Mouse (Mus musculus) midbrain, embryonic 13.5 days (tissue): ENCODE results near the gene Prkcz. TPM values are rescaled to one million over a fixed set of nuclear protein-coding genes. Genes with fewer than 3 reads are reported as not detected.
A peak's percentile ranks its signal among the peaks of the same experiment; 100 is the strongest.

Experiments used
- ATAC-seq: fragments of 200-750 bp; cut with Nextera tagmentation; 2 replicates; pipeline ENCODE4 v1.8.0; 2017; ENCODE audit warnings: mild to moderate bottlenecking, moderate TSS enrichment, moderate library complexity
- H3K27ac ChIP-seq: fragments of 300-500 bp; sonication (generic); 2 replicates; pipeline ENCODE4 v1.5.1; 2015; ENCODE audit warnings: inconsistent platforms, mild to moderate bottlenecking, moderate library complexity
- H3K27me3 ChIP-seq: fragments of 300-500 bp; sonication (generic); 2 replicates; pipeline ENCODE4 v1.6.1; 2015; ENCODE audit warnings: mild to moderate bottlenecking, inconsistent platforms
- H3K36me3 ChIP-seq: fragments of 300-500 bp; sonication (generic); 2 replicates; pipeline ENCODE4 v1.6.1; 2015; ENCODE audit warnings: mild to moderate bottlenecking, inconsistent platforms
- H3K4me1 ChIP-seq: fragments of 300-500 bp; sonication (generic); replicated peaks from 2 replicates; pipeline ENCODE4 v1.6.1; 2015; ENCODE audit warnings: inconsistent platforms
- H3K4me2 ChIP-seq: fragments of 300-500 bp; sonication (generic); replicated peaks from 2 replicates; pipeline ENCODE4 v1.6.1; 2015; ENCODE audit warnings: moderate library complexity, mild to moderate bottlenecking, inconsistent platforms
- H3K4me3 ChIP-seq: fragments of 300-500 bp; sonication (generic); replicated peaks from 2 replicates; pipeline ENCODE4 v1.5.1; 2015; ENCODE audit warnings: mild to moderate bottlenecking, inconsistent platforms
- H3K9ac ChIP-seq: fragments of 300-500 bp; sonication (generic); replicated peaks from 2 replicates; pipeline ENCODE4 v1.6.1; 2015; ENCODE audit warnings: mild to moderate bottlenecking, inconsistent platforms
- H3K9me3 ChIP-seq: fragments of 300-500 bp; sonication (generic); 2 replicates; pipeline ENCODE4 v1.6.1; 2016; ENCODE audit warnings: mild to moderate bottlenecking, inconsistent platforms
- WGBS: fragments of 180-500 bp; shearing (Covaris S2); methylation state at CpG from one replicate; pipeline ENCODE4 v1.1.7; 2015; 5-methylcytosine and 5-hydroxymethylcytosine counted together
- polyA plus RNA-seq: library from polyadenylated mRNA; unstranded; fragments of >200 nt; fragmentation: Nextera tagmentation; extraction: Ambion mirVana; gene quantifications from 2 replicates; pipeline ENCODE4 v1.2.1, GENCODE M21; 2015

Gene Prkcz
- polyA plus RNA-seq, 1 experiment from 2014 or later: 56.7 TPM

DNA sequence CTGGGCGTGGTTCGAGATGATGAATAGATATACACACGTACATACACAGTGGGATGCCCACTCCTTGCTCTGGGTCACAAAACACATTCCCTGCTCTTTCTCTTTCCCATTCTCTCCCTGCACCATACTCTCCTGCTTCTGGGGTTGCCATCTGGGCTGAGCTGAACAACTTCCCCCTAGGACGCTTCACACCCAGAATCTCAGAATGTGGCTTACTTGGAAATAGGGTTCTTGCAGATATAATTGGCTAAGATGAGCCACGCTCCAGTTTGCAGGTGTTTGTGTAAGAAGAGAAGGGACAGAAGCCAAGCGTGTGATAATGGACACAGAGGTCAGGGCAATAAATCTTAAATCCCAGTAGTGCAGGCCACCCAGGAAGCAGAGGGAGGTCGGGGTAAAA, 20.8 kb upstream of the Prkcz start:
- ATAC-seq: no peak
- Histone ChIP-seq H3K4me3 (no peak overlapping the region), H3K36me3 (no peaks in the 10 kb centered on the region), H3K27ac (no peak overlapping the region), H3K4me1 (peaks cover 6% of the 10 kb centered on the region; the same call in 1 of the 2 replicates), H3K4me2 (no peak overlapping the region), H3K27me3 (no peaks in the 10 kb centered on the region), H3K9ac (no peak overlapping the region), H3K9me3 (no peaks in the 10 kb centered on the region)
- WGBS: 59% methylated on average over 7 of the region's 7 CpGs

DNA sequence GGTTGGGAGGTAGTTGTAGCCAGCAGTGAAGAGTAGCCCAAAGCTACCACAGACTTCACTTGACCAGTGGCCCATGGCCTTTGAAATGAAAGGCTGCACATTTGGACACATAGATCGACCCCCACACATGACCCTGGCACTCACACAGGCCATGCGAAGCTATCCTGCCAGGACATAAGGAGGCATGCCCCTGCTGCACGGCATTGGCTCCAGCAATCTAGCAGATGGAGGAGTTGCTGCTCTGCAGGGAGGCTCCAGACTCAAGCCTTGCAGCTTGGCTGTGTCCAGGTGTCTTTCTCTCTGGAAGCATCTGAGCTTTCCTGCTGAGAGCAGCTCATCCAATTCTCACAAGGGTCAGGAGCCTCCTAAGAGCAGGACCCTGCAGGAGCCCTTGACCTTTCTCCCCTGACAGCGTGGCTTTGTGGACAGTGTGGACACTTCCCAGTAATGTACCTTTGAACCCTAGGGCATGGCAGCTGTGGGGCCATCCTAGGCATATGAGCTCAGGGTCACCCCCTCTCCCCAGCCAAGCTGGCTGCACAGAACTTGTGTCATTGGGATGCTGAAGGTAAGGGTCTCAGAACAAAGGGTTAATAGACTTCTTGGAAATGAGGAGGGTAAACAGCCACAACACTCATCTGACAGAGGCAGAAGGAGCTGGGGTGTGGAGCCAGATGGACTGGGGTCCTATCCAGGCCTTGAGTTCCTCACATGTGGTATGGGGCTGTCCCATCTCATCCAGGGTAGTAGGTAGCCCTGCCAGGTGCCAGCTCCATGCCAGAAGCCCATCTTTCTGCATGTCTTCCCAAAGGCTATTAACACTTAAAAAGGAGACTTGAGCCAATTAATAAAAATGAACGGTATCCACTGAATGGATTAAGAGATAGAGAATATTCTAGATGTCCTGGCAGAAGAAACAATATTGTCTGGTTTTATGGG, 10.9 kb upstream of the Prkcz start:
- no peak for ATAC-seq
- Histone ChIP-seq H3K27me3 (no peaks in the 10 kb centered on the region), H3K9ac (no peak overlapping the region), H3K27ac (no peak overlapping the region), H3K4me3 (no peak overlapping the region), H3K9me3 (no peaks in the 10 kb centered on the region), H3K4me1 (no peaks in the 10 kb centered on the region), H3K4me2 (no peak overlapping the region), H3K36me3 (no peaks in the 10 kb centered on the region)
- WGBS: 77% methylated on average over 5 of the region's 5 CpGs

DNA sequence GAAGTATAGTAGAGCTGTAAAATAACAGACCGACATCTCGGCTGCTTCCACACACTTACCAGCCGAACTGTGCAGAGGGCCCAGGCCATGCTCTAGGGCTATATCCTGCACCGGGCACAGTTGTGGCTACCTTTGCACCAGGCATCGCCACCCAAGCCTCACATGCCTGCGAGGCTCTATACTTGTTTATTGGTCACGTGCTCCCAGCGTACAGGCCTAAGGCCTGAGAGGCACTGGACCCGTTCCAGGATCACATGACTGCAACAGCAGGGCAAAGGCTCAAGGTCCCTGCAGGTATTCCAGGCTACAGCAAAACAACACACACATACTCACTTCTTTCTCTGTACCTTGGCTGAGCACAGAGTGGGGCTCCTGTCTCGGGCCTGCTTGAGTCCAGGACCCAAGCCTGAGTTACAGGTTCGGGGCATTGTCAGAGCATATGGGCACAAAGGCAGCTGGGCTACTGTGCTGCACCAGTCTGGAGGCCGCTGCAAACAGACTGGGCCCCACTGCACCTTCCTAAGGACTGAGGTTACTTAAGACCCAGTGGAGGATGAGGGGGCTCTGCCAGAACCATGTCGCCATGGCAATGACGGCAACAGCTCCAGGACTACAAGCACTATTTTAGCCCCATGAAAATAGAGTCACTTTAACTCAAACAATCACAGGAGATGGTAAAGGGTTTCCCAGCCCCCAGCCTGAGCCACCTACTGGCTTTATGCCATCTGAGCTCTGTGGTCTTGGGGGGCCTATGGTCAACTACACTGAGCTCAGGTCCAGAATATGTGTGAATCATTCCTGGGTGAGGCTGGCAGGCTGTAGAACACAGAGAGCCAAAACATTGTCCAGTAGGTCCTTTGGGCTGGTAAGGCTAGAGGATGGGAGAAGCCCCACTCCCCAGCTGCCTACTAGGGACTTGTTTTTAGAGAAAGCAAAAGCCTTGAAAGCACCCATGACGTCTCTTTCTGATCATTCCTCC, 9.9 kb upstream of the Prkcz start:
- whole genome bisulfite sequencing: 84% methylated on average over 15 of the region's 15 CpGs
- no peak overlapping the region for H3K4me3 ChIP-seq

DNA sequence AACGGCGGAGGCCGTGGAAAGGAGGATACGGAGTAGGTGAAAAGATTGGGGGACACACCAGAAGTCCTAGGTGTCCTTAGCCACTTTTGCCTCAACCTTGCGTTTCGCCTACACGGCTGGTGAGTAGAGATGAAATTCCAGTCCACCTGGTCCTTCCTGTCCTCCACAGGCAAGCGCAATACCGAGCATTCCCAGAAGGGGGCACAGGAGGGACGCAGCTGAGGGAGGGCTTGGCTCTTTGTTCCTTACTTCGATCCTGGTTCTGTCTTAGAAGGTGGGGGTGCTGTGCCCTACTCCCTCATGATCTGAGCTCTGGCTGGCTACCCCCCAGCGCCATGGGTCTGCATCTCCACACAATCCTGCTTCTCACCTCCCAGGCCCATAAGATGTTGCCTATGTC, 7.5 kb upstream of the Prkcz start:
- Histone ChIP-seq H3K9me3 (no peaks in the 10 kb centered on the region), H3K9ac (no peak overlapping the region), H3K27me3 (peaks cover 20% of the 10 kb centered on the region), H3K4me1 (no peaks in the 10 kb centered on the region), H3K4me2 (no peak overlapping the region), H3K27ac (no peak overlapping the region), H3K36me3 (no peaks in the 10 kb centered on the region), H3K4me3 (no peak overlapping the region)
- WGBS: 28% methylated on average over 12 of the region's 12 CpGs
- no peak for ATAC-seq

More for the DNA sequence above, 9.9 kb upstream of the Prkcz start:
- Histone ChIP-seq H3K27me3 (no peaks in the 10 kb centered on the region), H3K9ac (no peak overlapping the region), H3K27ac (no peak overlapping the region), H3K4me2 (no peak overlapping the region), H3K9me3 (no peaks in the 10 kb centered on the region), H3K4me1 (no peaks in the 10 kb centered on the region), H3K36me3 (no peaks in the 10 kb centered on the region)
- ATAC-seq: no peak

DNA sequence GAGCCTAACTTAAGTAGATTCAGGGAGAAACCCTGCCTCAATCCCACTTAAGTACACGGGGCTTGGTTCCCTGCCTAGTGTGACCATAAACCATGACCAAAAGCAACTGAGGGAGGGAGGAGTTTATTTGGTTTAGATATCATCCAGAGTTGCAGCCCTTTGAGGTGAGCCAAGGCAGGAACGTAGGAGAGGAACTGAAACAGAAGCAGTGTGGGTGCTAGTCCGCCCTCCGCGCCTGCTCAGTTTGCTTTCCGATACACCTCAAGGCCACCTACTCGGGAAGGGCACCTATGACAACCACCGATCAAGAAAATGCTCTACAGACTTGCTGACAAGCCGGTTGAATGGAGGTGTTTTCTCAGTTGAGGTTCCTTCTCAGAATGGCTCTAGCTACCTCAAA, 6.6 kb upstream of the Prkcz start:
- Histone ChIP-seq H3K27ac (no peak overlapping the region), H3K9me3 (no peaks in the 10 kb centered on the region), H3K4me3 (no peak overlapping the region), H3K4me2 (no peak overlapping the region), H3K4me1 (no peaks in the 10 kb centered on the region), H3K36me3 (no peaks in the 10 kb centered on the region), H3K9ac (no peak overlapping the region), H3K27me3 (peaks cover 30% of the 10 kb centered on the region)
- ATAC-seq: no peak
- WGBS: 91% methylated on average over 9 of the region's 9 CpGs

DNA sequence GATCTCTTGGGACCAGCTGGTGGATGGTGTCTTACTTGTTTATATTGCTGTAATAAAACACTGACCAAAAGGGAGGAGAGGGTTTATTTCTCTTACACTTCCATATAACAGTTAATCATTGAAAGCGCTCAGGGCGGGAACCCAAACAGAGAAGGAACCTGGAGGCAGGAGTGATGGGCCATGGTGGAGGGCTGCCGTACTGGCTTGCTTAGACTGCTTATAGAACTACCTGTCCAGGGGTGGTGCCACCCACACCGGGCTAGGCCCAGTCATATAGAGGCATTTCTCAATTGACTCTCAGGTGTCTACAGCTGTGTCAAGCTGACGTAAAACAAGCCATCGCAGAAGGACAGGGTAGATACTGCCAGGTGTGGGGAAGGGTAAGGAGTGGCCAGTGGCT, 5.6 kb upstream of the Prkcz start:
- H3K4me3 ChIP-seq: no peak overlapping the region
- H3K4me2 ChIP-seq: no peak overlapping the region
- WGBS: 91% methylated on average over 6 of the region's 6 CpGs
- no peaks in the 10 kb centered on the region for H3K9me3 ChIP-seq
- H3K27me3 ChIP-seq: peaks cover 39% of the 10 kb centered on the region
- no peak overlapping the region for H3K27ac ChIP-seq
- H3K4me1 ChIP-seq: peaks cover 3% of the 10 kb centered on the region; the same call in 1 of the 2 replicates
- H3K36me3 ChIP-seq: no peaks in the 10 kb centered on the region
- no peak for ATAC-seq
- H3K9ac ChIP-seq: no peak overlapping the region

DNA sequence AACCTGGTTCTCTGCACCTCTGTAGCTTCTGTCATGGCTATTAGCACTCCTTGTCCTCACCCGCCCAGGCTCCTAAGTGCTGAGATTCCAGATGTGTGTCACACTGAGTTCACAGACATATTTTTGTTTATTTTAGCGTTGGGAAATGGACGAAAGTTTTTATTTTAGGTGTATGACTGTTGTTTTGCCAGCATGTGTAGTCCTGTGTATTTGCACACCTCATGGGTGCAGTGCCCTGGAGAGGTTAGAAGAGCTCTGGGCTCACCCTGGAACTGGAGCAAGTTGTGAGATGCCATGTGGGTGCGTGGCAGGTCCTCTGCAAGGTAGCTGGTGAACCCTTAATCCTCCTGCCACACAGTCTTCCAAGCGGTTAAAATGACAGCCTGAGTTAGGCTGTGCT, 1.3 kb upstream of the Prkcz start:
- Histone ChIP-seq H3K27me3 (peaks cover 74% of the 10 kb centered on the region), H3K4me2 (no peak overlapping the region), H3K9me3 (no peaks in the 10 kb centered on the region), H3K4me1 (peaks cover 13% of the 10 kb centered on the region), H3K4me3 (no peak overlapping the region), H3K36me3 (no peaks in the 10 kb centered on the region), H3K9ac (no peak overlapping the region), H3K27ac (no peak overlapping the region)
- ATAC-seq: no peak
- 43% methylated on average over 5 of the region's 5 CpGs for WGBS

DNA sequence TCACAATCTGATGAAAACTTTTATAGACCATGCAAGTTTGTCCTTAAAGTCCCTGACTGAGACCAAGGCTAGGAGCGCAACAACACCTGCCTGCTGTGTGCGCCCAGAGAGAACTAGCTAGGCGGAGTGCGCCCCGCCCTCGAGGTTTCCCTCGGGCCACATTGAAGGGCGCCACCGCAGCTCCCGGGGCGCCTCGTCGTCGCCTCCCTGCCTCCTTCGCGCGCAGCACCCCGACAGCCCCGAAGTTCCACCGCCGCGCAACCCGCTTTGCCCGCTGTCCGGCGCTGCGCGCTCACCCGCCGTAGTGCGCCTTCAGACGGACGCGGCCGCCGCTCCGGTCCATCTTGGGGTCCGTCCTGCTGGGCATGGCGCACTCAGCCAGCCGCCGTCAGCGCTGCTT, 305 bp downstream of the Prkcz start:
- H3K27me3 ChIP-seq: peaks cover 74% of the 10 kb centered on the region
- under 1% methylated on average over 42 of the region's 42 CpGs for WGBS
- H3K9ac ChIP-seq: no peak overlapping the region

DNA sequence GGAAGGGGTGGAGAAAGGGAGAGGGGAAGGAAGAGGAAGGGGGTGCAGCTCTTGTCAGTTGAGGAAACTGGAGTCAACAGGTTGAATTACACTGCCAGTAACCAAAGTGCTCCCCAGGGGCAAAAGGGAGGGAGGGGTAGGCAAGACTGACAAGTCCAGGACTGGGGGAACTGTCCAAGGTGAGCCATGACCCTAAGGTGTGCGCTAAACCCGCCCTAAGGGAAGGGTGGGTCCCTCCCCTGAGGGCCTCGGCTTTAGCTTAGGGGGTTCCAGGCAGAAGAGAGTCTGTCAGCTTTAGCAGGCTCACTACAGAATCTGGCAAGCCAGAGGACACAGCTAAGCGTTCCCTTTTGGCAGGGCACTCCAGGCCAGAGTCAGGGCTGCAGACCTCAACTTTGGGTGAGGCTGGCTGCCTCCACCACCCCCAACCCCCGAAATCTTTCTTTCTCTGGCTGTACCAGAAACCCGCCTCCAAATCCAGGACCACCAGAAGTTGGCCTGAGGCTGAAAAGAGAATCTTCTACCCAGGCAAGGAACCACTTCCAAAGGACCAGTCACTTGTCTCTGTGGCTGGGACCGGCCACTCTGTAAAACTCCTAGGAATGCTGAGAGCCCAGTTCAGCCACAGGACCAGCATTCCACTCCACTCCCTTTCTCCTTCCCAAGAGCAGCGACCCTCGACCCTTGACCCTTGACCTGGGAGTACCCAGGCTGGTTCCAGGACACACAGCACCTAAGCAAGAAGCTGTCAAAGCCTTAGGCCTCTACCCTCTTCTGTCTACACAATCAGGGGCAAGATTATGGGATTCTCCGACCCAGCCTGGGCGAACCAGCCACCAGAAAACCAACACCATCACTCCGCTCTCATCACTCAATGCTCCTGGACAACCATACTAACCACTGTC, 1.3 kb downstream of the Prkcz start:
- ATAC-seq: no peak
- WGBS: 44% methylated on average over 12 of the region's 12 CpGs
- Histone ChIP-seq H3K27me3 (peaks cover 65% of the 10 kb centered on the region), H3K9me3 (no peaks in the 10 kb centered on the region), H3K9ac (no peak overlapping the region), H3K4me2 (no peak overlapping the region), H3K27ac (no peak overlapping the region), H3K4me1 (peaks cover 13% of the 10 kb centered on the region), H3K4me3 (no peak overlapping the region), H3K36me3 (no peaks in the 10 kb centered on the region)

More for the DNA sequence above, 305 bp downstream of the Prkcz start:
- peaks cover 13% of the 10 kb centered on the region for H3K4me1 ChIP-seq
- no peaks in the 10 kb centered on the region for H3K9me3 ChIP-seq
- peak overlapping the region; percentile 59 for H3K4me2 ChIP-seq
- H3K27ac ChIP-seq: no peak overlapping the region
- no peak for ATAC-seq
- H3K4me3 ChIP-seq: peak overlapping the region; percentile 38
- H3K36me3 ChIP-seq: no peaks in the 10 kb centered on the region

DNA sequence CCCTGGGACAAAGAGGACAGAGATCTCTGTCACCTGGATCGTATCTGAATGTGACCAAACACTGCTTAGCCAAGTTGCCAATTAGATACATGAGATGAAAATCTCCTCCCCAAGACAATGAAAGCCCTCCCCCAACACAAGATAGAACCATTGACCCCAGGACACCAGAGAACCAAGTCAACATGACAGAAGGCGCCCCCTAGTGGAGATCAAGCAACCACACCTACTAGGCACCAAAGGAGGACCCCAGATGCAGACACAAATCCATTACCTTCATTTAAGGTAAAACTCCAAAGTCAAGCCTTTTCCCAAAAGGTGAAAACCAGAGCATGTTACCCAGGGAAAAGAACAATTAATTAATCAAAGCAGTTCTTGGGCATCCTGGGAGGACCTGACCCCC, 3.6 kb downstream of the Prkcz start:
- Histone ChIP-seq H3K9ac (no peak overlapping the region), H3K27ac (no peak overlapping the region)
- WGBS: 45% methylated on average over 2 of the region's 2 CpGs

DNA sequence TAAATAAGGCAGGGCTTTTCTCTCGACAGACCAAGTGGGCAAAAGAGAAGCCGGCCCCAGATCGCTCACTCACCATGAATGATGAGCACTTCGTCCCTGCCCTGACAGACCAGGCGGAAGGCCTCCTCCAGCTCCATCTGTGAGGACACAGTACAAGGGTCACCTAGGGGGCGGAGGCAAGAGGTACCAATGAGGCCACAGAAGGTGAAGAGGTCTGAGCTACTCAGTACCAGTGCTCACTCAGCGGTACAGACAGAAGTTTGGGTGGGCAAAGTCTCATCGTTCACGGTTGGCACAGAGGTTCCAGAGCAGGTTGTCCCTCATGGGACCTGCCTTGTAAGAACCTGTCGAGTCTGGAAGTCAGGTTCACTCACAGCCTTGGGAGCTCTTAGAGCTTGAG, 4.8 kb downstream of the Prkcz start:
- Histone ChIP-seq H3K4me2 (no peak overlapping the region), H3K27ac (no peak overlapping the region), H3K36me3 (no peaks in the 10 kb centered on the region), H3K4me1 (peaks cover 6% of the 10 kb centered on the region), H3K4me3 (no peak overlapping the region), H3K9ac (no peak overlapping the region), H3K27me3 (peaks cover 31% of the 10 kb centered on the region), H3K9me3 (no peaks in the 10 kb centered on the region)
- ATAC-seq: no peak
- 91% methylated on average over 10 of the region's 10 CpGs for WGBS

More for the DNA sequence above, 3.6 kb downstream of the Prkcz start:
- H3K27me3 ChIP-seq: peaks cover 43% of the 10 kb centered on the region
- H3K4me1 ChIP-seq: peaks cover 13% of the 10 kb centered on the region
- no peak for ATAC-seq
- H3K4me2 ChIP-seq: no peak overlapping the region
- no peaks in the 10 kb centered on the region for H3K9me3 ChIP-seq
- H3K4me3 ChIP-seq: no peak overlapping the region
- no peaks in the 10 kb centered on the region for H3K36me3 ChIP-seq
